Mouse (Mus musculus) heart, embryonic 11.5 days (tissue): ENCODE data around the gene Cd164l2. TPM values are rescaled to one million over a fixed set of nuclear protein-coding genes. Genes with fewer than 3 reads are reported as not detected.
A peak's percentile ranks its signal among the peaks of the same experiment; 100 is the strongest.

Experiments used
- ATAC-seq: fragments of 200-750 bp; cut with Nextera tagmentation; replicated peaks from 2 replicates; pipeline ENCODE4 v1.8.0; 2017; ENCODE audit warnings: moderate library complexity; ENCODE audit not compliant: insufficient number of reproducible peaks, low FRiP score, low TSS enrichment
- H3K27ac ChIP-seq: fragments of 300-500 bp; sonication (generic); 2 replicates; pipeline ENCODE4 v1.5.1; 2014; ENCODE audit warnings: mild to moderate bottlenecking, low read depth, low read length
- H3K27me3 ChIP-seq: fragments of 300-500 bp; sonication (generic); 2 replicates; pipeline ENCODE4 v1.6.1; 2014; ENCODE audit warnings: mild to moderate bottlenecking, low read length, mixed read lengths; ENCODE audit not compliant: control insufficient read depth, insufficient read depth
- H3K36me3 ChIP-seq: fragments of 300-500 bp; sonication (generic); 2 replicates; pipeline ENCODE4 v1.6.1; 2014; ENCODE audit warnings: mild to moderate bottlenecking, low read length, moderate library complexity, mixed read lengths; ENCODE audit not compliant: control insufficient read depth, insufficient read depth
- H3K4me1 ChIP-seq: fragments of 300-500 bp; sonication (generic); 2 replicates; pipeline ENCODE4 v1.6.1; 2014; ENCODE audit warnings: low read length; ENCODE audit not compliant: control insufficient read depth, insufficient read depth
- H3K4me2 ChIP-seq: fragments of 300-500 bp; sonication (generic); 2 replicates; pipeline ENCODE4 v1.6.1; 2014; ENCODE audit warnings: mild to moderate bottlenecking, moderate library complexity
- H3K4me3 ChIP-seq: fragments of 300-500 bp; sonication (generic); 2 replicates; pipeline ENCODE4 v1.5.1; 2014; ENCODE audit warnings: low read depth, low read length
- H3K9ac ChIP-seq: fragments of 300-500 bp; sonication (generic); 2 replicates; pipeline ENCODE4 v1.6.1; 2014; ENCODE audit warnings: mild to moderate bottlenecking, low read depth, low read length, moderate library complexity
- H3K9me3 ChIP-seq: fragments of 300-500 bp; sonication (generic); replicated peaks from 2 replicates; pipeline ENCODE4 v1.6.1; 2016; ENCODE audit warnings: low read length; ENCODE audit not compliant: control insufficient read depth
- WGBS: fragments of 180-500 bp; shearing (Covaris S2); extraction: QIAGEN DNeasy Blood & Tissue Kit; methylation state at CpG from one replicate; pipeline ENCODE4 v1.1.7; 2014; ENCODE audit not compliant: insufficient replicate concordance; 5-methylcytosine and 5-hydroxymethylcytosine counted together
- polyA plus RNA-seq: library from polyadenylated mRNA; unstranded; fragments of >200 nt; fragmentation: Nextera tagmentation; extraction: Ambion mirVana; gene quantifications from 2 replicates; pipeline ENCODE4 v1.2.1, GENCODE M21; 2014

The Cd164l2 gene
- polyA plus RNA-seq, 1 experiment from 2014 or later, result 0.27 TPM

DNA sequence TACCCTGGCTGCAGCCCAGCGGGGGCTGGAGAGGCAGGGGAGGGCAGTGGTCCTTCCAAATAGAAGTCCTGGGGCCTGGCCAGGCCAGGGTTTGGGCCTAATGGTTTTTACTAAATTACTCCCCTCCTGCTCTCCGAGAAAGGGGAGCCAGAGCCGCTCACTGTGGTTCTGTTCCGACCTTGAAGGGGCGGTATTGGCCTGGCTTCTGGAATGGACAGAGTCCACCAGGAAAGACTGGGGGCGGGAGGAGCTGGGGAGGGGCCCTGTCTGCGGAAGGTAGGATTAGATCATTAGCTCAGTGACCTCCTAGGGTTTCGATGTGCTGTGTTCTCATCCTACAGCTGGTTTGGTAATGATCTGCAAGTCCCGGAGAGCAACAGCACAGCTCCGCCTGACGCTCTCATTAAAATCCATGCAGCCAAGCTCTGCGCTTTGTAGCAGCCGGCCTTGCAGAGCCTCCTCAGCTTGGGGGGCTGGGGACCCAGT is 14.1 kb upstream of the Cd164l2 start:
- Histone ChIP-seq H3K4me2 (no peak overlapping the region), H3K4me1 (peaks cover 54% of the 10 kb centered on the region)

DNA sequence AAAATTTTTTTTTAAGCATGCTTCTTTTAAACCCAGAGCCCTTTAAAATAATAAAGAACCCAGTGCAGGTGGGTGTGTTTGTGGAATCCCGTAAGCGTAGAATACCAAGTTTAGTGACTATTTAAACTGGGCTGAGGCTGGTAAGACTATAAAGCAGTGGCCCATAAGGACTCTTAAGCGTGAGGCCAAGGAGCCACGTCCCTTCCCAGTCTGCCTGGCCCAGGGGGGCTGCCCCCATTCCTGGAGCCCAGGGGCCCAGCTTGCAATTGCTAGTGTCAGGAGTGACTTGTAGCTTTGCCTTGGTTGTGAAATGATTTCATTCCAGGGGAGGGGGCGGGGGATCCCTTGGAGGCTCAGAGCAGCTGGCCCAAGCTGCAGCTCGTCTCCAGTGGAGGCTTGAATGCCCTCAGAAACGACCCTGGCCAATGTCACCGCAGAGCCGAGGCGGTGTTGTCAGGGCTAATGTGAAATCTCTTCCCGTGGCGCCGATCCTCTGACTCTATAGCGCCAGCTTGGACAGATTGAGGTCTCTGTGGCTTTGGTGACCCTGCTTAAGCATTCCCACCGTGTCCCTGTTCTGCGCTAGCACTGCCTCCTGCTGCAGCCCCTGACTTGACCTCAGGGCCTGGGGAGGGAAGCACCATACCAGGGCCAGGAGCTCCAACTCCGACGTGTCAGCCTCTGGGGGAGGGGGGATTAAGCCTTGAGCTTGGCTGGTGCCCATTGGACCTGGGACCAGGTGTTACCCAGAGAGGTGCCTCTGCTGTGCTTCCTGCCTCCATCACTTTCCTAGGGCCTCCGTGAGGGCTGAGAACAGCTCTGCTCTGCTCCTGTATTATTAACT is 13.4 kb upstream of the Cd164l2 start:
- H3K9ac ChIP-seq, result peak overlapping the region; percentile 46; the same call in 1 of the 2 replicates
- WGBS, result 22% methylated on average over 19 of the region's 19 CpGs

More for the DNA sequence above, 14.1 kb upstream of the Cd164l2 start:
- no peak overlapping the region for H3K4me3 ChIP-seq
- 34% methylated on average over 13 of the region's 13 CpGs for WGBS
- H3K9ac ChIP-seq, result peak overlapping the region; percentile 62; the same call in 1 of the 2 replicates
- no peaks in the 10 kb centered on the region for H3K9me3 ChIP-seq
- H3K36me3 ChIP-seq, result peaks cover 15% of the 10 kb centered on the region; the same call in 1 of the 2 replicates
- H3K27me3 ChIP-seq, result no peaks in the 10 kb centered on the region
- ATAC-seq, result no peak
- H3K27ac ChIP-seq, result peak overlapping the region; percentile 84

DNA sequence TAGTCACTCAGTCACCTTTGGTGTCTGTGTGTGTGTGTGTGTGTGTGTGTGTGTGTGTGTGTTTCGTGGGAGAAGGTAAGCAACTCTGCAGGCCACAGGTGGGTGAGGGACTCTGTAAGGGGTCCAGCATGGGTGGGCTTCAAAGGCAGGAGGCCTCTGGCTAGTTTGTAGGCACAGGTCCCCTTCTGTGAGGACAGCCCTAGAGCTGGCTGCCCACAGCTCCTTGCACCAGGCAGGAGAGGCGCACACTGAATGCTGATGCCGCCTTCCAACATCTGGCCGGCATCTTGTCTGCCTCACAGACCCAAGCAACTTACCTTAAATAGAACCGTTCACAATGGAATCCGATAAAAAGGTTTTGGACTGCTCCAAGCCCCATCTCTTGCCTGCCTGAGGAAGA is 12.2 kb upstream of the Cd164l2 start:
- peak overlapping the region; percentile 61; the same call in 1 of the 2 replicates for H3K9ac ChIP-seq
- H3K27me3 ChIP-seq, result no peaks in the 10 kb centered on the region
- peaks cover 4% of the 10 kb centered on the region; the same call in 1 of the 2 replicates for H3K36me3 ChIP-seq
- 46% methylated on average over 6 of the region's 6 CpGs for WGBS
- peak overlapping the region; percentile 31; the same call in 1 of the 2 replicates for H3K4me2 ChIP-seq
- no peaks in the 10 kb centered on the region for H3K9me3 ChIP-seq
- no peak overlapping the region for H3K4me3 ChIP-seq
- peaks cover 65% of the 10 kb centered on the region for H3K4me1 ChIP-seq
- no peak for ATAC-seq
- peak overlapping the region; percentile 66 for H3K27ac ChIP-seq

More for the DNA sequence above, 13.4 kb upstream of the Cd164l2 start:
- ATAC-seq, result 0 out of 2 replicates have a peak, but pooled peaks have one; percentile 19
- Histone ChIP-seq H3K36me3 (peaks cover 8% of the 10 kb centered on the region; the same call in 1 of the 2 replicates), H3K9me3 (no peaks in the 10 kb centered on the region), H3K27ac (peak overlapping the region; percentile 84), H3K27me3 (no peaks in the 10 kb centered on the region), H3K4me1 (peaks cover 56% of the 10 kb centered on the region), H3K4me3 (no peak overlapping the region), H3K4me2 (no peak overlapping the region; the same call in 1 of the 2 replicates)

DNA sequence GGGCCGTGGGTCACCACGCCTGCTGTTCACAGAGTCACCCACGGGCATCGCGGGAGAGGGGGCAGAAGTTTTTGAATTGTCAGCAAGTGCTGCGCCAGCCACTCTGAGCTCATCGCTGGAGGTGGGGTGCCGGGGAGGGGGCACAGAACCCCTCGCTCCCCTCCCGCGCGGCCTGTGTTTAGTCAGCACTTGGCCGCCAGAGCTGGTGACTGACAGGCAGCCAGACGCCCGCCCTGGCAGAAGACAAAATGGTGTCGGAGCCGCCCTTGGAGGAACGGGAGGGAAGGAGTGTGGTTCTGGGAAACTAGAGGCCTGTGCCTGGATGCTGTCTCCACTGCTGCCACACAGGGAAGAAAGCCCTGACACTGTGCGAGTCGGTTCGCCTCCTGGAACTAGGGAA is 11.6 kb upstream of the Cd164l2 start:
- Histone ChIP-seq H3K36me3 (peaks cover 4% of the 10 kb centered on the region; the same call in 1 of the 2 replicates), H3K4me2 (peak overlapping the region; percentile 31), H3K4me3 (no peak overlapping the region), H3K9me3 (no peaks in the 10 kb centered on the region), H3K9ac (peak overlapping the region; percentile 61; the same call in 1 of the 2 replicates), H3K27me3 (no peaks in the 10 kb centered on the region), H3K4me1 (peaks cover 68% of the 10 kb centered on the region), H3K27ac (peak overlapping the region; percentile 66)
- WGBS, result 33% methylated on average over 21 of the region's 21 CpGs
- ATAC-seq, result no peak

DNA sequence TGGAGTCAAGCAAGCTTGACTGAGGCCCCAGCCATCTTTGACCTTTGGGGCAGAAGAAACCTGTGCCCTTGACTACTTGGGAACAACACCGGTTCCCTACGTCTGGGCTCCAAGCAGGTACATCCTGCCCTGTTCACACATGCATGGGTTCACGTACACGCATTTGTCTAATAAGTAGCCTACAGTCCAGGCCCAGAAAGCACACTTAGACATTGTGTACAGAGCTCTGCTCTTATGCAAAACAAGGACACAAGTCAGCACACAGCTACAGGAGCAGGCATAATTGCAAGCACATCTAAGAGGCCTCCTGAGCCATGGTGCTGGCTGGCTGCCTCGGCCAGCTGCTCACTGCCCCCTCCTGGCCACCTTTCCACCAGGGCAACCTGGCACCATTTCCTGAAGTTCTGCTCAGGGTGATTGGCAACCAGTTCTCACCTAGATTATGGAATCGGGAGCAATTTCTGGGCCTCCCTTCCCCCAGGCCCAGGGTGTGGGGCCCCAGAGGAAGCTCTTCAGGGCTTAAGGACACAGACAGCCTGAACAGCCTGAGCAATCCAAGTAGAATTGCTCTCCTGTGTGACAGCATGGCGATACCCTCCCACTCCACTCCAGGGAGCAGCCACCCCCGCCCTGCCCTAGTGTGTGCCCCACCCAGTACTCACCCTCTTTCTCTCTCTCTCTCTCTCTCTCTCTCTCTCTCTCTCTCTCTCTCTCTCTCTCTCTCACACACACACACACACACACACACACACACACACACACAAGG is 10.7 kb upstream of the Cd164l2 start:
- peaks cover 3% of the 10 kb centered on the region; the same call in 1 of the 2 replicates for H3K36me3 ChIP-seq
- H3K4me3 ChIP-seq, result no peak overlapping the region
- WGBS, result 68% methylated on average over 8 of the region's 8 CpGs
- peaks cover 67% of the 10 kb centered on the region for H3K4me1 ChIP-seq
- peak overlapping the region; percentile 36; the same call in 1 of the 2 replicates for H3K9ac ChIP-seq
- H3K27ac ChIP-seq, result peak overlapping the region; percentile 66
- no peaks in the 10 kb centered on the region for H3K9me3 ChIP-seq
- ATAC-seq, result no peak; the same call in 1 of the 2 replicates
- H3K27me3 ChIP-seq, result no peaks in the 10 kb centered on the region
- H3K4me2 ChIP-seq, result no peak overlapping the region

DNA sequence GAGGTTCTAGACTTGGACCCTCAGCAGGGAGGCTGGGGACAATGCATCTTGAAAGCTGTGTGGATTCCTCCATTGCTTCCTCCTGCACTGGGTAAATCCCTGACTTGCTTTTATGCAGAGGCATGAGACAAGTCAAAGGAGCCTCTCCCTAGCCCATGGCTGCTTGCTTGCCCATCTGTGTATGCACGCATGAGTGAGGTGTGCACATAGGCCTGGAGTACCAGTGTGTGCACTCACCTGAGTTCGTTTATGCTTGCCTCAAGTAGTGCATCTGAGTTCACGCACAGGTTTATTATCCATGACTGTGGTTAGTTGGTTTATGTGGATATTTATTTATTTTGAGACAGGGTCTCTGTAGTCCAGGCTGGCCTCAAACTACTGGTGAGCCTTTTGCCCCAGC is 9.7 kb upstream of the Cd164l2 start:
- Histone ChIP-seq H3K27ac (no peak overlapping the region), H3K4me1 (peaks cover 57% of the 10 kb centered on the region), H3K9me3 (no peaks in the 10 kb centered on the region), H3K4me2 (no peak overlapping the region), H3K27me3 (no peaks in the 10 kb centered on the region), H3K4me3 (no peak overlapping the region), H3K9ac (no peak overlapping the region), H3K36me3 (no peaks in the 10 kb centered on the region)
- WGBS, result 95% methylated on average over 3 of the region's 3 CpGs
- no peak for ATAC-seq

DNA sequence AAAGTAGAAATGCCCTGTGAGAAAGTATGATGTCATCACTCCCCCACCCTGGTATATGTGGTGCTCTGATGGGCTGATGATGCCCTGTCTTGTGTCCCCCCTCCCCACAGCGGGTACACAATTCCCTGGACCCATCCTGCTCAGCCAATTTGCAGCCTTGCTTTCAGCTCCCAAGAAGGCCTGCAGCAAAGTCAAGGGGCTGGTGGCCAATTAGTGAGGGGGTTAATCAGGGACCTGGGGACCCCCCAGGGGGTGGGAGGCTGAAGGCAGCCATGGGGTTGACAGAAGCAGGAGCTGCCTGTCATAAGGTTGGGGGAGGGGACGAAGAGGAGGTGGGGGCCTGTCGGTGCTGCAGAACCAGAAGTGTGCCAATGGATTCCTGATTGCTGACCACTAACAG is 8.3 kb upstream of the Cd164l2 start:
- Histone ChIP-seq H3K4me3 (no peak overlapping the region), H3K27ac (no peak overlapping the region), H3K9me3 (no peaks in the 10 kb centered on the region), H3K36me3 (no peaks in the 10 kb centered on the region), H3K4me1 (peaks cover 43% of the 10 kb centered on the region), H3K27me3 (no peaks in the 10 kb centered on the region), H3K9ac (no peak overlapping the region), H3K4me2 (no peak overlapping the region)
- ATAC-seq, result no peak
- WGBS, result 66% methylated on average over 3 of the region's 3 CpGs

DNA sequence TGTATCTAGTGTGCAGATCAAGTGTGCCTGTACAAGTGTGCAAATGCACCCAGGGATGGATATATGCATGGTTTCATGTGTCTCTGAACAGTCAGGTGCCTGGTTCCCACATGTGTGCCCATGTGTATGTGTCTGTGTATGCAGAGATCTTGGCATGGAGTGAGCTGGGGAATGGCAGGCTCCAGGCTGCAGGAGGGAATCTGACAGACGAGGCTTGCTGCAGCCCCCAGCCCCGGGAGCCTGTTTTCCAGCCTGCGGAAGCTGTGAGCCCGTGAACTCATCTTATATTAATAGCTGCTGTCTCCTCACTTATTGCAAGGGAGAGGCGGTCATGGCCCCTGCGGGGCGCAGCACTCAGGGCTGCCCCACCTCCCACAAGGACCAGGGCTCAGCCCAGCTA is 7.6 kb upstream of the Cd164l2 start:
- H3K36me3 ChIP-seq, result no peaks in the 10 kb centered on the region
- 30% methylated on average over 7 of the region's 7 CpGs for WGBS
- peak overlapping the region; percentile 61 for H3K9ac ChIP-seq
- peak overlapping the region; percentile 37 for H3K4me2 ChIP-seq
- no peaks in the 10 kb centered on the region for H3K9me3 ChIP-seq
- no peak overlapping the region for H3K4me3 ChIP-seq
- H3K4me1 ChIP-seq, result peaks cover 38% of the 10 kb centered on the region
- peak overlapping the region; percentile 75 for H3K27ac ChIP-seq
- ATAC-seq, result no peak
- peaks cover 3% of the 10 kb centered on the region; the same call in 1 of the 2 replicates for H3K27me3 ChIP-seq
